Mouse (Mus musculus): ENCODE measurements at regions not wholly inside any gene's neighbourhood (a gene's known extent, or its start where the extent isn't known, plus 50 kb on each side); places are given as distances from the start of the nearest gene placed in this dataset.
"Not testable (repeated sequence)": the region's sequence is repeated elsewhere in the genome, so short reads cannot be mapped to it uniquely, and the experiment has no call there.

DNA sequence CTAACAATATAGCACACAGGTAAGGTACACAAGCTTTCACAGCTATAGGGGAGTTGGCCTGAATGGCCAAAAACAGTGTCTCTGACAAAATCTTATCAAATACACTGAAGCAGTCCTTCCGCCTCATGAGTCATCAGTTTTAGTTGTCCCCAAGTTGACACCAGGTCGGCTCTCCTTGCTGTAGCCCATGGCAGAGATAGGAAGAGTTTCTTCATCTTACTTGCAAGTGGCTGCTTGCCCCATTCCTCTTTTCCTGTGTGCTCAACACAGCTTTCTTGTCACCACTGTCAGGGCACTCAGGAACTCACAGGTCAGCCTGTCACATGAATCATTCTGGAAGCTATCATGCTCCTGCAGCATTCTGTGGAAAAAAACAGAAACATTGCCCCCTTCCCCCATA lies 77.1 kb downstream of the Olfr721-ps1 start:
- DNase-seq = not testable (repeated sequence)

DNA sequence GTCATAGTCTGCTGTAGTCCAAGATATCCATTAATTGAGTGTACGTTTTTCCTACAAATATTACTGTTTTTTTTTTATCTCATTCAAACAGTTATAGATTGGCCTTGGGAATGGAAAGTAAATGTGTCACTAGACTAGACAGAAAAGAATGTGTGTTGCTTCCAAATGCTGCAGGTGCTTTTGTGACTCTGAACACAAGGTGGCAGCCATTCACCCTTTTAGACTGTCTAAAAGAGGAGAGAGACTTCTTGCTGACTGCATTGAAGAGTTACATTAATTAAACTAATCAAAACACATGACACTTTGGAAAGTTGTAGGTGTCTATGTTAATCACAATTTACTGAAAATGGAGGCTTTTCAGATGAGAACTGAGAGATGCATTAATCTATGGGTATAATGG lies 80.7 kb downstream of the Olfr721-ps1 start:
- peak; percentile 32 to 54 for DNase-seq

DNA sequence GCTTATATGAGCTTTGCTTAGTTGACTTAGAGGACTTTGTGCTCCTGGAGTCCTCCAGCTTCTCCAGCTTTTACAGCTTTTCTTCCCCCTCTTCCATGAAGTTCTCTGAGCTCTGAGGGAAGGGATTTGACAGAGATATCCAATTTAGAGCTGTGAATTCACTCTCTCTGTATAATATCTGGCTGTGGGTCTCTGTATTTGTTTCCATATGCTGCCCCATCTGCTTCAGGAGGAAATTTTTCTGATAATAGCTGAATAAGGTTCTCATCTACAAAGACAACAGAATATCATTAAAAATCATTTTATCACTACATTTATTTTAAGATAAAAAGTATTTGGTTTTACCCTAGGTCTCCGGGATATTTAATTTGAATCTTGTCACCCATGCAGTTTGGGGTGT lies 85.3 kb downstream of the Olfr721-ps1 start:
- DNase-seq = no peak

DNA sequence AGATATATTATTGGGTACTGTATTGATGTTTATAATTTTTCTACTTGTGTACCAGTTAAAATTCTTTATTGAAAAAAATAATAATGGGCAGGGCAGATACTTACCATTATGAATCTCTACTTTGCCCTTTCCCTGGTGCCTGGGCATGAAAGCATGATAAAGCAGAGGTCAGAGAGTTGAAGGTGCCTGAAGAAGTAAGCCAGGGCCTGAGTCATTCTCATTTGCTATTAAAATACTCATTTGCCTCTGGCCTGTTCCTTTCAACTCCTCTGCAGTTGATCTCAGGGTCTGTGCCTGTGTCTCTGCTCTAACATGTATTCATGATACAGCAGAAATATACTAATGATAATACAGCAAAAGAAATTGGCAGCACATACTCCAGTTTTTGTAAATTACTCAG lies 89.4 kb downstream of the Olfr721-ps1 start:
- no peak for DNase-seq

DNA sequence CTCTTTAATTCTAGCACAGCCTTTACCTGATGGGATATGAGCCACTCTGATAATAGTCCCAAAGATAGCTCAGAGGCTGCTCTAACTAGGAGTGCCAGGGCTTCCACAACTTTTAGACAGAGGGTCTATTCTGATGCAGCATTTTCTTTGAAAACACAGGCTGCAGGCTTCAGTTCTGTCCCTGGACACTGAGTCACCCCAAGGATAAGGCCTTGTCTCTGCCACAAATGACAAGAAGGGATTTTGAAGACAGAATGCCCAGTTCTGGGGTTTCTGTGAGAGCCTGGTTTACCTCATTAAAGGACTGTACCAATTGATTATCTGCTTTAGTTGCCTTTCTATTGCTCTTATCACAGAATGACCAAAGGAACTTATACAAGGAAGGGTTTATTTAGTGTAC lies 90.9 kb downstream of the Olfr721-ps1 start:
- DNase-seq = no peak

DNA sequence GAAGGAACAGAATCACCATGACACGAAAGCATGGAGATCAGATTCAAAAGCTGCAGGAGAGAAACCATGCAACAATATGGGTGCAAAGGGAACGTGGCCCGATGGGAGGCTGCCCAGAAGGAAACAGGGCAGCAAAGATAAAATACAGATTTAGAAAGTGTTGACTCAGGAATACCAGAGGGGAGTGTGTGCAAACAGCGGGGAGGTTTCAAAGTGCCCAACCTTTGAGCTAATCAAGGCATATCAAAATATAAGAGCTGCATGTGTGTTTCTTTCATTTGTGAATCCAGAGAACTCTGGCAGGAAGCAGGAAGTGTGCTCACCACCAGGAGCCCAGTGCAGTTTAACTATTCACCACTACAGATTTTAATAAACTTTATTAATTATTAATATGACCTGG lies 110.8 kb downstream of the Olfr721-ps1 start:
- DNase-seq = no peak

DNA sequence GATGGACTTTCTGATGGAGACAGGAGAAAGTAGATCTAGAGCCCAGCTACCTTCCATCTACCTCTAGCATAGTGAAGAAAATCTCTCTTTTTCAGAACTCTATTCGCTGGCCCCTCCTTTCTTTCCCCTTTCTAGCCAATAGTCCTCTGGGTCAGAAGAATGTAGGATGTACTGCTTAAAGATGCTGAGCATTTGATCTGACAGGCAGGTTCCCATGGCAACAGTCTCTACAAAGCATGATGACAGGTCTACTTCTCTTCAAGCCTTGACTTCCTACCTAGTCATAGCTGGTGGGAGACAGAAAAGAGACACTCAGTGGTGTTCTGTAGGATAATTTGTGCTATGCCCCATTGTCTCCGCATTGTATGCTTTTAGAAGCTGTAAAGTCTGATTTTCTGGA lies 112.0 kb downstream of the Olfr721-ps1 start:
- no peak for DNase-seq

DNA sequence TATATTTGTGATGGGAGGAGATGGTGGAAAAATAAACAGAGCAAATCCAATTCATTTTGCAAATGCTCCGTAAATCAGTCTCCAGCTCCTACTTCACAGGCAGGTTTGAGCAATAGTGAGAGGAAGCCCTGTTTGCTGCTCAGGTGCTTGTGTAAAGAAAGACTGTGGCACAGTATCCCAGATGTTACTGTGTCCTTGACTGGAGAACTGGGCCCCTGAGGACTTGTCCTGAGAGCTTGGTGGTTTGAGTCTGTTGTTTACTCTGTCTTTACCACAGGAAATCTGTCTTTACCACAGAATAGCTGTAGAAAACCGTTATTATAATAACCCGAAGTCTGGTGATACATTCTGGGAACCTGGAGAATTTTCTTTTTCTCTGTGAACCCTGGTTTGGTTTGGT lies 112.4 kb downstream of the Olfr721-ps1 start:
- DNase-seq = no peak

DNA sequence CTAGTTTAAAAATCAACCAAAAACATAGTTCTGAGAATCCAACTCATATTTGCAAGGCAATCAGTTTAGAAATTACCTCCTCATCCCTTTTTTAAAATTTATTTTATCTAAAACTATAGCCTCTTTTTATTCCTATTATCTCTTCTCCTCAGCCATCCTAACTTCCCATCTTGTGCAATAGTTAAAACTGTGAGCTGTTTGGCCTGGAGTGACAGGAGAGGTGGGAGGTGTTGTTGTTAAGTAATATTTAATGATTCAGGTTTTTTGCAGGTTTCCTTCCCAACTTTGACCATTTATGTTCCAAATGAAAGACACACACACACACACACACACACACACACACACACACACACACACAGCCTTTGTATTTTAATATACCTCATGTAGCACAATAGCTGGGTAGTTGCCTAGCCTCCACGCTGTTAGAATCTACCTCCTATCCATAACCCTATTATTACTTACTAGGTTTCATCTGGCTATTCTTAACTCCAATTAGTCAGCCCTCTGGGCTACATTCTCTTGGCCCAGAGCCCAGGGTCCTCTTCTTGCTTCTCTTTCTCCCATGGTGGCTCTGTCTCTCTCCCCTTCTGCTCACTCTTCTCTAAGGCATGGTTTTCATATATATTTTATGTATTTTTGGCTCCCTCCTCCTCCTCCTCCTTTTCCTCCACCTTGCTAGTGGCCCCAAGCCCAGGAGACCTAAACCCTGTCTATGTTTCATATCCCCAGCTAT lies 113.5 kb downstream of the Olfr721-ps1 start:
- DNase-seq = peak; percentile 6 to 19

DNA sequence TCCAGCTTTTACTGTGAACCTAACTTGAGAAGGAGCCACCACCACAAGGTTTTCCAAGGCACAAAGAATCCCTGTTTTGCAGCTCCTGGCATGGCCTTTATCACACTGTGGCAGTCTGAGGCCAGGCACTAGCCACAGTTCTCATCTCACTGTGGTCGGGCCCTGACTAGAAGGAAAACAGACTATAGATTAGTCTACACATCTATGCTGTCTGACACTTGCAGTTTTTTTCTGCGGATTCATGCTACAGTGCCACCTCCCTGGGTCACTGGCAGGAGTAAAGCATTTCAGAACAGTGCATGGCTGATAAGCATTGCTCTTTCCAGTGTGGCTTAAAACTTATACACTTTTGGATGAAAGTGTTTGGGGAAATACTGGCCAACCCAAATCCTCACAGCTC lies 114.3 kb downstream of the Olfr721-ps1 start:
- DNase-seq = no peak

DNA sequence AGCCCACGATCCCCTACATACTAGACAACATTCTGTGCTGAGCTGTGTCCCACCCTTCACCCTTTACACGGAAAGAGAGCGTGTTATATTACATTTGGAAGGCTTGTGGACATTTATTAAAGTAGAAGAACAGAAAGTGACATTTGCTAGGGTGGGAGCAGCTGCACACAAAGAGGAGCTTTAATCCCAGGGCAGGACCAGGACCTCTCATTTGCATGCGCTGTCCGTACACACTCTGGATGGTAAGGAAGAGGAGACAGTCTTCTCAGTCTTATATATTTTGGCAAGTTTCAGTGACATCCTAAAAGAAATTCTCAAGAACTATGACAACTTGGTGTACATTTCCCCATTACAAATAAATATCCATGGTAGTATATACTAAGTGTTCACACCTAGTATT lies 114.8 kb downstream of the Olfr721-ps1 start:
- DNase-seq = no peak

DNA sequence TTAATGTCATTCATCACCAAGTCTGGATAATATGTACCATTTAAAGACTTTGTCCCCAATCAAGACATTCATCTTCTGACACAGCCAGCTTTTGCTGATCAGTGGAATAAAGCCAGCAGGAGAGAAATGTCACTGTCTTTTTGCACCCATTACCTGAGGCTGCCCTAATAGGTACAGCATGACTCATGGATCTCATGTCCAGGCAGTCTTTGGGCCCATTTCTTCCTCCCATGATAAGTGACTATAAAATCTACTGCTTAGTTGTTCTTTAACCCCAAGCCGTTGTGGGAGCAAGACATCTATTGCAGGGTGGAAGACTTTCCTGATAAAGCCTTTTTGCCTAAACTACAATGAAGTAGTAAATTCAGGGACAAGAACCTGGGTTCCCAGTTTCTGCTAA lies 116.9 kb downstream of the Olfr721-ps1 start:
- no peak for DNase-seq

DNA sequence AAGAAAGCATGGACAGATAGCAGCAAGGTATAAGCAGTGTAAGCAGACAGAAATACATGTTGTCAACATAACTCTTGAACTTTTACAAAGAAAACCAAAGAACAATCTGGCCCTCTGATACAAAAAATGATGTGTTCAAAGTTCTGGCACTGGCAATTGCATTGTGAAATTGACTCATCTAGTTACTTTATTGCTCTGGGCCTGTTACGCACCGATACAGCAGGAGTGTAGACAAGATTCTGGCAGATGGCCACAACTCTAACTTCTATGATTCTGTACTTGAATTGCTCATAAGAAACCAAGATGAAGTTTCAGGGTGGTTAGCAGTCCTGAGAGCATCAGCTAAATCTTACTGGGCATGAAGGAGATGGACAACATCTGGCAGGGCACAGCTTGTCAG lies 117.7 kb downstream of the Olfr721-ps1 start:
- no peak for DNase-seq

DNA sequence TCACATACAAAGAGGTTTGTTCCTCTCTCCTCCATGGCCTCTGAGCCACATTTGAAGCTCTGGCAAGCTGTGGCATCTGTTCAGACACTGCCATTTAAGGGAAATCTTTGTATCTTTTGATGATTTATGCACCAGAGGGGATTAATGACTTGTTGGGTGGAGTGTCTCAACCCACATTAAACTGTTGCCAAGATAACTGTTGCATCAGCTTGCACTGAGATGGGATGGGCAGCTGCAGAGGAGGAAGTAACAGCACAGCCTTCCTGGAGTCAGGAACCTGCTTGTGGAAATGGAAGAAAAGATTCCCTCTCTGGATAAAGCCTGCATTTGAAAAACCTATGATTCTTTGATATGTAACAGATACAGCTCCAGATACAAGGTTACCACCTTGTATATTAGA lies 119.1 kb downstream of the Olfr721-ps1 start:
- no peak for DNase-seq

DNA sequence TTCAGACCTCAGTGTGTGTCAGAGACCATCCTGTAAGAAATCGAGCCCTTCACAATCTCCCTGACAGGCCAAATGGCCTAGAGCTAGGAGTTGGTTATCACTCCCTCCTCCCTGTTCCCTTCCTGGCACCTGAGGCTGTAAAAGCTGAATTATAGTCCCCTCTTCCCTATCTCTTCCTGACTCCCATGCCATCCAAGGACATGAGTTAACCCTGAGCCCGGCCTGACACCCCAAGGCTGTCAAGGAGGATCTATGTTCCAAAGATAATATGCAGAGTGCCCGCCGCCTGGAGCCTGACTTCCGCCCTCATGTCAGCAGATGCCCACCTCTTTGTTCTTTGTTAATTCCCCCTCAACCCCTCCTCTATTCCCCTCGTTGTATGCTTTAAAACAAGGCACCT lies 120.2 kb downstream of the Olfr721-ps1 start:
- DNase-seq = not testable (repeated sequence)

DNA sequence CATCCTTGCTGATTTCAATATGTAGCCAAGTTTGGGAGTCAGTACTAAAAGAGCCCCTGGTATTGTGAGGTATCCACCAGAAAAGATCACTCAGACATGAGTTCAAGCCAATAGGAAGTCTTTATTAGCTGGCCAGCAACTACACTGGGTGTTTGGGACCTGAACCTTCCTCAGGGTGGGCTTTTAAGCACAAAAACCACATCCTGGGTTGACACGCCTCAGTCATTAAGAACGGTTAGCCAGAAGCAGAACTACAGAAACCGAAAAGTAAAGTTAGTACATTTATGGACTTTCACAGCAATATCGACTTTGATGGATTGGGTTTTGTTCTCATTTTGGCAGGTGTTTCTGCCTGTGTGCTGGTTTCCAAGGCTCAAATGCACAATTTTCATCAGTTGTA lies 124.1 kb downstream of the Olfr721-ps1 start:
- no peak for DNase-seq

DNA sequence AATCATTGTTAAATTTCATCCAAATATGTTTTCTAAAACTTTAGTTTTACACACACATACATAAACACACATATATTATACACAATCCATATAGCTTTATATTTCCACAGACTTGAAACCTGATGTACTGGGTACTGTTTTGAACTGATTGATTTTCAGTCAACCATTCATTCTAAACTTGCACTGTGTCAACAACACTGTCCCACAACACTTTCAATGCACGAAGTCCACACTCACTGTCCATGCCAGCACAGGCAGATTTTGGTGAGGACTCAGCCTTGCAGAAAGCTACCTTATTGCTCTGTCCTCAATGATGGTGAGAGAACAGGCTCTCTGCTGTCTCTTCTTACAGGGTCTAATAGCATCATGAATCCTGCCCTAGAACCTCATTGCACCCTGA lies 127.3 kb downstream of the Olfr721-ps1 start:
- DNase-seq = no peak

DNA sequence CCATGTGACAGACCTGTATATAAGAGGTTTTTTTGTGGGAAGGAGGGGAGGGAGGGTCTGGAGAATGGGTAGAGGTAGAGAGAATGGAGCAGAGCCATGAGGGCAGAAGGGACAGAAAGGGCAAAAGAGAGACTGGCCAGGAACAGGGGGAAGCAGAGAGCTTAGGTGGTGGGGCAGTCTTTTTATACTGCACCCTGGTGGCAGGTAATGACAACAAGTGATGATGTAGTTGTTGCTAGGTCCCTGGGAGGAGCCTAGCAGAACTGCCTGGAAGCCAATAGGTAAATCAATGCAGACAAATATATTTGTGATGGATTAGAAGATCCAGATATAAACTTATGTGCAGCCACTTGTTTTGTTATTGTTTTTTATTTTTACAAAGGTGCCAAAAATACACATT lies 140.1 kb downstream of the Olfr721-ps1 start:
- DNase-seq = no peak

DNA sequence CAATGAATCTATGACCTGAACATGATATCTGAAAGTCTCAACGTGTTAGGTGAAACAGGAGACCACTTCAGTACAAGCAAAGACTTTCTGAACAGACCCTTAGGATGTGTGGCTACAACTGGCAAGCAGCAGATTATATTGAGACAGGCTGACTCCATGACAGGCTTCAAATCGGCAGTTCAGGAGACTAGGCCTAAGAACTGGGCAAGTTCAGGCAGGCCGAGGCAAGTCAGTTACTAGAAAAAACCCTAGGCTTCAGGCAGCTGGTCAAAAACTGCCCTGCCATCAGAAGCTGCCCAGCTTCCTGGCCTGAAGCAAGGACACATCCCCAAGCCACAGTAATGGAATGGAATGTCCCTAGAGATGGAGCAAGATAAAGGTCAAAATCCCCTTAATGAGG lies 140.6 kb downstream of the Olfr721-ps1 start:
- no peak for DNase-seq

DNA sequence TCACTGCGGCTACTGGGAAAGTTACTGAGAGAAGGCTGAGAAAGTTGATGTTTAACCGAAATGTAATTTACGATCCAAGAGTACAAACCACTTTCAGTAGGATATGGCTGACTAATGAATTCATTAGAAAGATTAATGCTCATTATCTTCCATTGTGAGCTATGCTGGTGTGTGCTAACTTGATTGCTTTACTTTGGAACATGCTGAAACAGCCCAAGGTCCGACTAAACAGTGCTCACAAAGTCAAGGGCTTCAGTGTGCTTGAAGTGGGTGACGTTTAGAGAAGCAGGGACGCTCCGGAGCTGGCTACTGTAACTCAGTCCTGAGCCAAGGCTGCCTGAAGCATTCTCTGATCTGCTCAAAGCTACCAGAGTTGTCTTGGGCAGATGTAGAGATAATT lies 143.1 kb downstream of the Olfr721-ps1 start:
- no peak for DNase-seq

DNA sequence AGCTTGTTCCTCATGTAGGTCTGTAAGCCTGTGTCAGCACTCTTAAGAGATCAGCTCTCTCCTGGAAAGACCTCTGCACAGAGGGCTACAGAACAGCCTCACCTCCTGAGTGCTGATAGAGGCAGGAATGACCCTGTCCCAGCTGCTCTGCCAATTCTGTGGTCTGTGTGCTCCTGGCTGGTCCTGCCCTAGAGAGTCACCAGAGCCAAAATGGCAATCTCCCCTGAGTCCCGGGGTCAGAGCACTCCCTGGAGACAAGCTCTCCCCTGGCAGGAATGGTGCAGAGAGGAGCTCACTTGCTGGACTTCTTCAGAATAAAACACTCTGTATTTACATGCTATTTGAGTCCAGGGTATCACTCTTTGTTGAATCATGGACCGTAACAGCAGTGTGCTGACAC lies 149.9 kb upstream of the Slc4a7 start:
- no peak for DNase-seq

DNA sequence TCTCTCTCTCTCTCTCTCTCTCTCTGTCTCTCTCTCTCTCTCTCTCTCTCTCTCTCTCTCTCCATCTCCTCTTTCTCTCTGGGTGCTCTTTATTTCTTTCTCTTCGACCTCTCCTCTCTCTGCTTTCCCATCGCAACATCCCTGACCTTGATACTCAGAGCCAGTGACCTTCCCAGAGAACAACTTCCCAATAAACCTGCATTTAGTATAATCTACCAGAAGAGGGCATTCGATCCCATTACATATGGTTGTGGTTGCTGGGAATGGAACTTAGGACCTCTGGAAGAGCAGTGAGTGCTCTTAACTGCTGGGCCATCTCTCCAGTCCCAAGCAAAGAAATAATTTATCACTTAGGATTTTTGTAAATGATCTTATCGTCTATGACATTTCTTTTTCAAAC lies 127.2 kb upstream of the Slc4a7 start:
- DNase-seq = no peak

DNA sequence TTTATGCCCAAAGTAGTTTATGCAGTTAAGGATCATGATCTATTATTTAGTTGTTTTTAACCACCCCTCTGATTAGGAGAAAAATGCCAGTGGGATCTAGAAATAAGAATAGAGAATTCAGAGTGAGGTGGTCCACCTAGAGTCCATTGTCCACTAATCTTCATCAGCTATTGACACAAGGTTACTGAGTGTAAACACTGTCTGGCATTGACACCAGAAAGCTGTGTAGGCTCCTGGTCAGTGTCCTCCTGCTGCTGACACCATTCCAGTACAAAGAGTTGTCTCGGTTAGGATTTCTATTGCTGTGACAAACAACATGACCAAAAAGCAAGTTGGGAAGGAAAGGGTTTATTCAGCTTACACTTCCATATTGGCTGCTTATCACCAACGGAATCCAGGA lies 110.1 kb upstream of the Slc4a7 start:
- DNase-seq = no peak

DNA sequence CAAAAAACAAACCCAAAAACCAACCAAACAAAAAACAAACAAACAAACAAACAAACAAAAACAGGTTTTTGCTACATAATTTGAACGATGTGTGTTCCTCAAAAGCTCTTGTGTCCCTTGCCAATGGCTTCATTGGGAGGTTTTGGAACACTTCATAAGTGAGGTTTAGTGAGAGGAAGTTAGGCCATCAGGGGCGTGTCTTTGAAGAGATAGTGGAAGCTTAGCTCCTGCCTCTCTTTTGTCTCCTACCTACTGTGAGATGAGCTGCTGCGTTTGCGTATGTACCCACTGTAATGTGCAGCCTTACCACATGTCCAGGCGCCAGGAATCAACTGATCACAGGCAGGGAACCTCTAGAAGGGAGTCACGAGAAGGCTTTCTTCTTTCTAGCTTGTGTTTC lies 107.3 kb upstream of the Slc4a7 start:
- DNase-seq = no peak

DNA sequence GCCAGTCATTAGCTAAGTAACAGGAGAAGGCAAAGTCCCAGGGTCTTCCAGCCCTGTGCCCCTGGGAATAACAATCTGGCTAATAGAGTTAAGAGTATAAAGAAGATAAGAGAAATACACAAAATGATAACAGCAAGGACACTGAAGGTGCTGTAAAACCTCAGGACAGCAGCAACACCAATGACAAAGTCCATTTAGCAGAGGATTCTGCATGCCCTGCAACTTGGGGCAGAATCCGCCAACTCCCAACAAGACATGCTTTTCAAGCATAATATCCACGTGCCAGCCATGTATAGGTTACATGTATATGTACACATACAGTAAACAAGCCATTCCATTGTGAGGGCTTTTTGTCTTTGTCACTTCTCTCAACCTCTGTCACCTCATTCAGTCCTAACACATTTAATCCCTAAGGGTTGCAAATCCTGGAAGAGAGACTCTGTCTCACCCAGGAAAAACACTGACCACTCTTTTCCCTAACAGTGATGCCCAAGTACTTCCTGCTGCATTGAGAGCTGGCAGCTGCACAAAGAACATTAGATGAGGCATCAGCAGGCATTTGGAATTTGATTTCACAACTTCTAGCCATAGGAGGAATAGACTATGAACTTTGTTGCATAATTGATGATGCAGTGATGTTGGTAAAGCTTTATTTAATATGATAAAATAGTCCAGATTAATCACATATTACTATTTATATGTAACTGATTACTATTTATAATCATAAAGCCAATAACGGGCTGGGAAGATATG lies 105.8 kb upstream of the Slc4a7 start:
- DNase-seq = no peak

All from cerebellum, postnatal 14 days (tissue).